Mouse (Mus musculus) G1E-ER4 (cell line): Measurements from ENCODE around the gene Ascl2. TPM values are rescaled to one million over a fixed set of nuclear protein-coding genes. Genes with fewer than 3 reads are reported as not detected.

Source experiments
- GATA1 ChIP-seq: IDR thresholded peaks from one replicate; pipeline ENCODE4 v1.8.0; 2012; ENCODE audit warnings: low read length, inconsistent platforms
- polyA plus RNA-seq: library from polyadenylated mRNA; stranded (reverse); fragments of >175 nt; gene quantifications from 2 replicates; pipeline ENCODE4 v1.2.3, GENCODE M21; 2012

Gene Ascl2
- polyA plus RNA-seq, result 0.03 and 0.16 TPM in 2 replicates

DNA sequence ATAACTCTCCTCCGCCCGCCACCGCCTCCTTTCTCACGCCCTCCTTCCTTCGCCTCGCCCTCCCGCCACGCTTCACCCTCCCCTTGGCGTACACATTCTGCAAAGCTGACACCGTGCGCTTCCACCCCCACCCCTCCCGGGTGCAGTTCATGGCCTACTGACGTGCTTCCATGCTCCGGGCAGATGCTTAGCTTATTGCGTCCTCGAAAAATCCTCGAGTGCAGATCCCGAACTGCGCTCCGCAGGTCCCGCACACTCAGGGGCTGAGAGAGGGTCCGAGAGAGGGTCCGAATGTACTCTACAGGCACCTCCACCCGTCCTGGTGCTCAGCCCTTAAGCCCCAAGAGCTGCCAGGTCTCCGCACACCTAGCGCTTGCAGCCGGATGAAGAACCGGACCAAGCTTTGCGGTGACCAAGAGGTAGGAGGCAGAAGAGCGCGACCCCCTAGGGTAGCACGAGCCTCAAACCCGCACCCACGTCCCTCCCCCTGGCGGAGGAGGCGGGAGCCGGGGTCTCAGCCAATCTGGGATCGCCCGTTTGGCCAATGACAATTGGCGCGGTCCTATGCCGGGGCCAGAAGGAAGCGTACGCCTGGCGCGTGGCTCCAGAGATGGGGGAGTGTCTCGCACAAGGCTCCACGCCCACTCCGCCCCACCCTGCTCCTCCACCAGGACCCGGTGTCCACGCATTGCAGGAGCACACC lies at the start of gene Ascl2:
TSS of gene Ascl2 (minus strand) at position 456 of the 703 bp plus-strand sequence.
- no peak for TF ChIP-seq GATA1

DNA sequence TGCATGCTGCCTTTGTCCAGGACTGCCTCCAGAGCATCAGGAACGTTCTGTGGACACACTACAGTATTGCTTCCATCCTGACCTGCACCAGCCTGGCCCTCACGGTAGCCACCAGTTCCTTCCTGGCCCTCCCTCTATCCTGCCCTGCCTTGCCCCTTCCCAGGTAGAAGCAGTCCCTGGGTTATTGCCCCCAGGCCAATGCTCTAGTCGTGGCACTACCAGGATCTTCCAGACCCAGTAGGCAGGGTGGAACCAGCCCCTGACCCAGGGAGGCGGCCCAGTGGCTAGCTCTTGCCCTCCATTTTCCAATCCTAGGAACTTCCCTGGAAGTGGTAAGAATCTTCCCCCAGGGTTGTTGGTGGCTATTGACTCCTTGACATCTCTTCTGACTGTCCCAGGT lies 48.1 kb upstream of the Ascl2 start:
- no peak for TF ChIP-seq GATA1

DNA sequence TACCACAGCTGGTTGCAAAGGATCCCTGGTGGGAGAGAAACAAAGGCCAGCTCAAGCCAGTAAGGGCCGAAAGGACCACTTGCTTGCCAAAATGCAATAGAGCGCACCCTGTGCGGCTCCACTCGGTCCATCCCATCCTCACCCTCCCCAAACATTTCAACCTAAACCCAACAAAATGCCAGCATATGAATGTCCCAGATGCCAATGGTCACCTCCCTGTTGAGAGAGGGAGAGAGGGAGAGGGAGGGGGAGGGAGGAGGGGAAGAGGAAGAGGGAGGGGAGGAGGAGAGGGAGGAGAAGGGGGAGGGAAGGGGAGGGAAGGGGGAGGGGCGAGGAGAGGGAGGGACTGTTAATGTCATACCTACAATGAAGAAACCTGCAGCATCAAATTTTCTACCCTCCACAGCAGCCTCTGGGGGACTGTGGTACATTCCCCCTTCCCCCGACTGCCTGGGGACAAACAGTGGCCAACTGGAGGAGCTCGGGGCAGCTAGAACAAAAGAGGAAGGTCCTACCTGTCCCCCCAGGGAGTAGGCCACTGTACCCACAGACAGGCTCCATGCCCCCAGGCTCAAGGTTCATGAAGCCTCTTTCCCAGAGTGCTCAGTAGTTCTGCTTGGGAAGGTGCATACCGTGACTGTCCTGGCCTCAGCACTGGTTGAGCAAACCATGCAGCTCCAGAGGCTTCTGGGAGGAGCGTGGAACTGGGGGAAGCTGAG lies 47.5 kb upstream of the Ascl2 start:
- TF ChIP-seq GATA1, result no peak

DNA sequence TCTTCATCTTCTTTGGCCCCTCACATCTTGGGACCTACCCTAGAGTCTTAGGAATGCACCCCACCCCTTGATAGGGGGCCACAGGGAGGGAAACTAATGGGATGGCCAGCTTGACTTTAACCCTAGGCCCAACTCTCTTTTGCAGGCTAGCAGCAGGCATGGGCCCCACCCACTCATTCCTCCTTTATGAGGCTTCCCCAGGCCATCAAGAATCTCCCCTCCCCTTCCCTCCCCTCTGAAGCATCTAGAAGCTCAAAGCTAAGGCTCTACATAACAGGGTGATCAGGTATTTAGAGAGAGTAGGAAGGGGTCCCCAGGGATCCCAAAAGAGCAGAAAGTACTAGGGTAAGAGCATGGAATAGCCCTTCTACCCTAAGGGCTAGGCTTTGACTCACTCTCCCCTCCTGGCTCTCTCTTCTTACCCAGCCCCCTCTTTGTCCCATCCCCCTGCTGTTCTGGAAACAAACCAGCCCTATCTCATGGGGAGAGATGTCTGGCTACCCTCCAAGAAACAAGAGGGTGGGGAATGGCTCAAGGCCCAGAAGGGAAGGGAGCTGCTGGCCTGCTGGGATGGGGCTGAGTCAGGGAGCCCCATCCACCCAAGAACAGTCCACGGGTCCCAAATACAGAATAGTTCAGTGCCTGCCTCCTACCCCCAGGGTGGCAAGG lies 46.8 kb upstream of the Ascl2 start:
- TF ChIP-seq GATA1, result no peak

DNA sequence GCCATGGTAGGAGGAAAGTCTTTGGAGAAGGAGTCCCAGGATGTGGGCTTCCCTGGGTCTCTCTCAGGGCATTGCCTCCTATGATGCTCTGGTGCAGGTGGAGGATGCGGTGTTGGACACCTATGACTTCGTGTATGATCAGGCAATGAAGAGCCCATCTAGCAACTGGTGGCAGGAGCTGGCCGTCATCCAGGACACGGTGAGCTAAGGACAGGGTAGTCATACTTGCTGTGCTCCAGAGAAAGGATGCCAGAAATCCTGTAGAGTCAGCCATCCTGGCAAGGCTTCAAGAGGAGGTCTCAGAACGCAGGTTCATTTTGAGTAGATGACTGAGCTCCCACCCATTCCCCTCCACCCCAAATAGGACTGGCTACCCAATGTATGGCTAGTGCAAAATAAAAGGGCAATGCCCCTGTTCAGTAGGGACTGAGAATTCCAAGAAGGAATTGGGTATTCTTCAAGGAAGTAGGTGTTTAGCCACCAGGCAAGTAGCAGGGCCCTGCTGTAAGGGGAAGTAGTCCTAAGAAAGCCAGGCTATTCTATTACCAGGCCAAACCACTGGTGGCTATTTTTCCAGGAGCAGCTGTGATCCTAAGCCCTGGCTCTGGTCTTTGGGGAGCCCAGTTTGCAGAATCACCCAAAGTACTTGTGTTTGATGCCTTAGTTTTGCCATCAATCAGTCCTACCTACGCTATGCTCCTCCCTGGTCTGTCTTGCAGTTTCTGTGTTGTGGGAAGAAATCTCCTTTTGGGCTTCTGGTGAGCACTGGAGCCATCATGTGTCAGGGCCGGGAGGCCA lies 46.0 kb upstream of the Ascl2 start:
- TF ChIP-seq GATA1, result no peak

DNA sequence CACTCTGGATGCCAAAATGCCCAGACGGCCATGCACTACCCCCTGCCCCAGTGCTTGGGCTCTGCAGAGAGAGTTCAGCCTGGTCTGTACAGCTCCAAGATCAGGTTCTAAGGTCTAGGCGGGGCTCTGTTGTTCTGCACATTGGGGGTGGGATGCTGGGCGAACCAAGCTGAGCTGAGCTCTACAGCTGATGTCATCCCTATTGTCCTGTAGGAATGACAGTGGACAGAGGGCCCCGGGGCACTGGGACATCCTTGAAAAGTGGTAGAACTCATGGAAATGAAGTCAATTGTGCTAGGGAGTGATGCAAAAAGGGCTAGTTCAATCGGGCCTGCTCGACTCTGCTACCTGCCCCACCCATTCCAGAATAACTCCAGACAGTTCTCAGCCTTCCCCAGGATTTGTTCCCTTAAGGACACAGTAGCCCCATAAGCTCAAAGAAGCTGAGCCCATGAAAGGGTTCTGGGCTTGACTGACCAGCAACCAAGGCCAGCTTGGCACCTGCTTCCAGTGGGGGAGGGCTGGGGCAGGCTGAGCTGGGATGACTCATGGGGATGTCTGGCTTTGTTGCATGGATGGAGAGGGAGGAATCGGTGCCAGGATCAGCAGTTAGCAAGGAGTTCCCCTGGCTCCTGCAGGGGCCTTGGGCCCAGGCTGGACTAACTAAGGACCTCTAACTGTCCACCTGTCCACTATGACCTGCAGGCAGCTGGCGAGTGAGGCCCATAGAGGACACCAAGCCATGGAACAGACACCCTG lies 44.5 kb upstream of the Ascl2 start:
- TF ChIP-seq GATA1, result no peak

DNA sequence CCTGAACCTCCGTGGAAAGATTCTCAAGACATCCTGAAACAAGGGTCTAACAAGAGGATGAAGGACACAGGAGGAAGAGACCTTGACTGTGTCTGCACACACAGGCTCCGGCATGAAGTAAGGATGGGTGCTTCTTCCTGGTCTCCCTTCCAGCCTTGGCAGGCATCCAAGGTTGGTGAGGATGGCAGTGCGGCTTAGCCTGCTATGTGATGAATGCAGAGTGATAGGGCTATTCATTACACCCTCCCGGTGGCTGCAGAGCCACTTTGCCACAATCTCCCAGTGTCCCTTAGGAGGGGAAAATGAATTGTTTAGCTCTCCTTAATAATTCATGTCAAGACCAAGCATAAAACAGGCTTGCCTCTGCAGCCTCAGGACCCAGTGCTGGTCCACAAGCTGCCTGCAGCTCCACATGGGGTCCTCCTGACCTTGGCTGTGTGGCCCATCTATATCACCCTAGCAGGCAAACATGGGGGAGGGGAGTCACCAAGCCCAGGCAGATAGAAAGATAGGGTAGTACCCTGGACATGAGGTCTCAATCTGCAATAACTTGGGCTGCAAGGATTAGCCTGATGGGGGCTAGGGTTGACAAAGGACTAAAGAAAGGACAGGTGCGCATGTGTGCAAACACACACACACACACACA lies 43.3 kb upstream of the Ascl2 start:
- TF ChIP-seq GATA1, result no peak

DNA sequence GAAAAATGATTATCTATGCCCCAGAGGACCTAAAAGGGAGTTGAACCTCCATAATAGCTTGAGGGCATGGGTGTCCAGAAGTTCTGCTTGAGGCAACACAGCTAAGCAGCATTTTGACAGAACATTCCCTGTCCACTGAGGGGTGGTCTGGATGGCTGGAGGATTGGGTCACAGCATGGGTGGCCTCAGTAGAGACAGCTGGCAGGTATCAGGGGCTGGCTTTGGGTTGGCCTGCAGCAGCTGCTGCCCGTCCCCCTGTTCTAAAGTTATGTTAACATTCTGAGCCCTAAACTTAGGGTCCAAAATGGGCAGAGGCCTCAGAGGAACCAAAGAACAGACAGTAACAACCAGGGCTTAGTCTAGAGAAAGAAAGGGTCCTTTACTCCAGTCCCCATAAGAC lies 42.2 kb upstream of the Ascl2 start:
- no peak for TF ChIP-seq GATA1

DNA sequence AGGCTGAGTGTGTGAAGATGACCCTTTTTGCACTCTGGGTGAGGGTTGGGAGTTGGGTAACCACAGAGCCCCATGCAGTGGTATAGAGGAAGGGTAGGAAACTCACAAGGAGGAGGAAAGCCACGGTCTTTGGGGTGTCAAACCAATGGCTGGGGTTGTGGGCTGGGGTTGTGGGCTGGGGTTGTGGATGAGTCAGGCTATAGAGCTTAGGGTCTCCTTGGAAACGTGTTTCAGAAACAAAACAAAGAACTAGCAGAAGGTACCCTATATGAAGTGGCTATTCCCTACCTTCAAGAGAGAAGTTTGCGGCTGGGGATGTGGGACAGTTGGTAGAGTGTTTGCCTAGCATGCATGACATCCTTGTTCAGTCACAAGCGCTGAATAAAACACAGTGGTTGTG lies 40.9 kb upstream of the Ascl2 start:
- no peak for TF ChIP-seq GATA1

DNA sequence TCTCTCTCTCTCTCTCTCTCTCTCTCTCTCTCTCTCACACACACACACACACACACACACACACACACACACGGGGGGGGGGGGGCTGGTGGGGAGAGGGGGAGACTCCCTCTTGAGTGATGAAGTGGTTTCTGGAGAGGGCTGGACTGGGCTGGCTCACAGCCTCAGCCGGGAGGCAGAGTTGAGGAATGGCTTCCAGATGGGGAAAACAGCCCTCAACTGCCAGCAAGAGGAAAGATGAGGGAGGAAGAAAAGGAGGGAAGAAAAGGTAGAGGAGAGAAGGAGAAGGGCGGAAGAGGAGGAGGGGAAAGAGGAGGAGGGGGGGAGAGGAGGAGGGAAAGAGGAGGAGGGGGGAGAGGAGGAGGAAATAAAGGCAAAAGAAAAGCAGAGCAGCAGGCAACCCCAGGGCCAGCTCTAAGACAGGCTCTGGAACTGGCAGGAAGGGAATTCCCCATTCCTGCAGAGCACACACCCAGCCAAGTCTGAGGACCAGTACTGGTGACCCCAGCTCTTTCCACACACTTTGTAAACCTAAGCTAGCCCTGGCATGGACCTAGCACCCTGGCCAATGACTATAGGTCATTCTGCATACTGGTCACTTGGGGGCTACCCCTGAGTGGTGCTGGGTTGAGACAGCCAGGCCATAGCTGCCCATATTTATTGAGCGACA lies 40.1 kb upstream of the Ascl2 start:
- no peak for TF ChIP-seq GATA1

DNA sequence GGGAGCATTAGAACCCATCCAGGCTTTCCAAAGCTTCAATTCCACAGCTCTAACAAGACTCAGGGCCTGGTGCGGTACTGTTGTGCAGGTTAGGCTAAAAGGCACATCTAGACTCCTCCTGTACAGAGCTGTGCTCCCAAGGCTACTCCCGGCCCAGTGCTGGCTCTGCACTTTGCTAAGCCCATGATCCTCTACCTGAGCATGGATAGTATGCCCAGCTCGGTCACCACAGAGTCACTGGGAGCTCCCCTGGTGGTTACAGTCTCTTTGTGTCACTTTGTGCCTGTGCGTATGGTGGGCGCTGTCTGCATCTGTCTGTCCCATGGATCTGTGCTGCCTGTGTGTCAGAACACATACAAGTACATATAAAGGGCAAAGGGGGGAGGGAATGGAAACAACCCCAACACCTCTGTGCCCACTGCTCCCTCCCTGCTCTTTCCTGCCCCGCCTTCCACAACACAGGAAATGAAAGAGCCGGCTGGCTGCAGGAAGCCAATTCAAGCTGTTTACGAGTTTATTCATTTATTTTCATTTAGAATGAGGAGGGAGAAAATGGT lies 39.4 kb upstream of the Ascl2 start:
- no peak for TF ChIP-seq GATA1

DNA sequence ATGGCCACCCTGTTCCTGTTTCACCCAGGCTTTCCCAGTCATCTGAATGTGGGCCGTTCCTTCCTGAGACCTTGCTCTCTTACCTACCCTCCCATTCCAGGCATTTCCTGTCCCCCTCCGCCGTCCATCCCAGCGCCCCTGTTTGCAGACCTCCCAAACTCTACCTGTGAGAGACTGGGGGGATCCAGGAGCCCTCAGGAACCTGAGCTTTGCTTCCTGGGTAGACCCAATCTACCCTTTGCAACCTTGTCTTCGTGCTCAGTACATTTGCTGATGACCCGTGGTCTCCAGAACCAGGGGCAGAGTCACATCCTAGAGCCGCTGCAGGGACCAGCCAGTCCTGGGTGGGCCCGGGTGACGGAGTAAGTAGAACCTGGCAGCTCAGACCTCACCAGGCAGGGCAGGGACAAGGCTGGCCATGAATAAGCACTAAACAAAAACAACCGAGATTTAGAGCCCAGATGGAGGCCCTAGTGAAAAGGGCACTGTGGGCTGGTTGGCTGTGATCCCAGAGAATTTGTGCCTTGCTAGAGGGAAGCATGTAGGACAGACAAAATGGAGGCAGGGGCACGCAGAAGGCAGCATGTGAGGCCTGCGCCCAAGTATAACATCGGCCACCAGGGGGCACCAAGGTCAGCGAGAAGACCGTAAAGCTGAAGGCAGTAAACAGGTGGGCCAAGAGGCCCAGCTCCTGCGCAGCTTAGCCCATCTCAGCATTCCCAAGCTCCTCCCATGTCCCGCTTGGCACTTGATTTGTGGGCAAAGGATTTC lies 38.7 kb upstream of the Ascl2 start:
- TF ChIP-seq GATA1, result no peak
